Mouse (Mus musculus): ENCODE results near the gene Rtp2. TPM values are rescaled to one million over a fixed set of nuclear protein-coding genes. Genes with fewer than 3 reads are reported as not detected.

Rtp2 gene
- total and polyA plus RNA-seq, 3 experiments, result not detected

DNA sequence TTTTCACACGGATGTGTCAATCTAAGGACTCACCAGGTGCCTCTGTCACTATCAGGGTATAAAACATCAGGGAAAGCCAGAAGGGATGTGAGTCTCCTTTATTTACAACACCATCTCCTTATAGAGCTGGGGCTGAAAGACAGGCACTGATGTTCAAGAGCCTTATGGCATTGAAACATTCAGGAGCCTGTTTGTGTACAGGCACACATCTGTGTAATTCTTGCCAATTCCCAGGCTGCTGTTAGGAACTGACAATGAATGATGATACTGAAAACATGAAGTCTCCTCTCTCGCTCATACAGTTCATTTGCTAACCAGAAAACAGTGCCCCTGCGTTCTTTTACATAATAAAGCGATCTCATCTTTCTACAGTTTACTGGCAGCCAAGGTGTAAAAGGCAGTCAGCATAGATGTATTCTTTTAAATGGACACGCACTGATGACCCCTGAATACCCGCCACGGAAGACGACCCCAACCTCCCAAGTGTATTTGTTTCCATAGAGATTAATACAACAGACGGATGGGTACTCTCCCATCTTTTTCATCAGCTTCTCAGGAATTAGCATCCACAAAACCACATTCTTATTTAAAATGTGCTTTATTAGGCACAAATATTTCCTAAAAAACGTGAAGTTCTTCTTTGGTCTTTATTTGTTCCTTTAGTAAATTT is 44.1 kb downstream of the Rtp2 start:
- TF ChIP-seq TAL1 (conservative IDR thresholded peaks at IDR 0.05; ENCODE audit: low read depth, low read length) (no peak), GATA1 (IDR thresholded peaks at IDR 0.05; ENCODE audit: borderline replicate concordance, low read length) (no peak), GATA2 (IDR thresholded peaks at IDR 0.05; ENCODE audit: borderline replicate concordance, low read depth, low read length) (no peak), POLR2AphosphoS5 (IDR thresholded peaks at IDR 0.05; ENCODE audit: insufficient replicate concordance, low read depth, low read length) (no peak), CTCF (IDR thresholded peaks at IDR 0.05; ENCODE audit: low read depth, low read length) (no peak)
- Histone ChIP-seq H3K4me1 (ENCODE audit: insufficient read depth, low read depth, low read length) (no peaks in the 10 kb centered on the region), H3K27me3 (ENCODE audit: insufficient read depth, low read length) (no peaks in the 10 kb centered on the region), H3K9me3 (replicated peaks) (peaks cover 21% of the 10 kb centered on the region), H3K36me3 (replicated peaks) (no peaks in the 10 kb centered on the region), H3K4me3 (ENCODE audit: low read depth, low read length) (no peak overlapping the region)
- ATAC-seq (ENCODE audit: extremely low read depth, insufficient number of reproducible peaks, low FRiP score, poor library complexity, severe bottlenecking) (no peak), DNase-seq (ENCODE audit: low spot score) (no peak)

- no peaks in the 10 kb centered on the region for H3K27me3 ChIP-seq (ENCODE audit: insufficient read depth, low read length)
- TF ChIP-seq POLR2AphosphoS5 (IDR thresholded peaks at IDR 0.05; ENCODE audit: insufficient replicate concordance, low read depth, low read length), result no peak
- no peak for TF ChIP-seq CTCF (IDR thresholded peaks at IDR 0.05; ENCODE audit: low read depth, low read length)
- no peak for TF ChIP-seq TAL1 (conservative IDR thresholded peaks at IDR 0.05; ENCODE audit: low read depth, low read length)
- no peak for TF ChIP-seq GATA1 (IDR thresholded peaks at IDR 0.05; ENCODE audit: borderline replicate concordance, low read length)
- TF ChIP-seq GATA2 (IDR thresholded peaks at IDR 0.05; ENCODE audit: borderline replicate concordance, low read depth, low read length), result no peak
- ATAC-seq (ENCODE audit: extremely low read depth, insufficient number of reproducible peaks, low FRiP score, poor library complexity, severe bottlenecking) (no peak), DNase-seq (ENCODE audit: low spot score) (no peak)
- no peaks in the 10 kb centered on the region for H3K36me3 ChIP-seq (replicated peaks)
- H3K9me3 ChIP-seq (replicated peaks), result peaks cover 14% of the 10 kb centered on the region; the same call in 1 of the 2 replicates
- H3K4me1 ChIP-seq (ENCODE audit: insufficient read depth, low read depth, low read length), result no peaks in the 10 kb centered on the region
- no peak overlapping the region for H3K4me3 ChIP-seq (ENCODE audit: low read depth, low read length)
These were observed 47.1 kb downstream of the Rtp2 start for GRCm38 (mm10) chr16:23885098-23885497.

Other genes starting within 250 kb of the Rtp2 start
- not detected in 2 replicates for gene Sst, start 41.4 kb downstream of the Rtp2 start, total RNA-seq (2014; fragmentation: Nextera tagmentation)
- not detected in 2 replicates for gene Sst, start 41.4 kb downstream of the Rtp2 start, total RNA-seq (2017)
- gene Sst, start 41.4 kb downstream of the Rtp2 start, polyA plus RNA-seq (2012), result not detected in 2 replicates
- gene Gm37419, start 56.1 kb upstream of the Rtp2 start, total RNA-seq (2014; fragmentation: Nextera tagmentation), result not detected in 2 replicates
- not detected in 2 replicates for gene Gm37419, start 56.1 kb upstream of the Rtp2 start, total RNA-seq (2017)
- not detected in 2 replicates for gene Gm37419, start 56.1 kb upstream of the Rtp2 start, polyA plus RNA-seq (2012)
- not detected in 2 replicates for gene Bcl6, start 56.5 kb upstream of the Rtp2 start, total RNA-seq (2014; fragmentation: Nextera tagmentation)
- gene Bcl6, start 56.5 kb upstream of the Rtp2 start, total RNA-seq (2017), result 0.12 and 0.22 TPM in 2 replicates
- not detected in 2 replicates for gene Bcl6, start 56.5 kb upstream of the Rtp2 start, polyA plus RNA-seq (2012)

Measured in G1E (cell line).